Mouse (Mus musculus) adrenal gland, postnatal 14 days (tissue): ENCODE measurements at regions not wholly inside any gene's neighbourhood (a gene's known extent, or its start where the extent isn't known, plus 50 kb on each side); places are given as distances from the start of the nearest gene placed in this dataset.

Experiments
- DNase-seq: peaks from one replicate; pipeline ENCODE4 v3.0.0; 2021; ENCODE audit warnings: mixed read lengths

- no peak for DNase-seq
Measured at GRCm38 (mm10) chr11:56442381-56442780, 401.6 kb upstream of the Nmur2 start.

- no peak for DNase-seq
Measured at GRCm38 (mm10) chr11:56441071-56441470, 400.3 kb upstream of the Nmur2 start.

GRCm38 (mm10) chr11:56431089-56431488, 390.3 kb upstream of the Nmur2 start:
- DNase-seq: no peak

GRCm38 (mm10) chr11:56384761-56385160, 344.0 kb upstream of the Nmur2 start:
- DNase-seq: no peak

- no peak for DNase-seq
Measured at GRCm38 (mm10) chr11:56377535-56377934, 336.7 kb upstream of the Nmur2 start.

- peak; percentile 61 for DNase-seq
Measured at GRCm38 (mm10) chr11:56374329-56374728, 333.5 kb upstream of the Nmur2 start.

- DNase-seq: no peak
Measured at GRCm38 (mm10) chr11:56373624-56374023, 332.8 kb upstream of the Nmur2 start.

- no peak for DNase-seq
Measured at GRCm38 (mm10) chr11:56357690-56358089, 316.9 kb upstream of the Nmur2 start.

GRCm38 (mm10) chr11:56351798-56352366, 311.1 kb upstream of the Nmur2 start:
- DNase-seq: no peak

- DNase-seq: no peak
Measured at GRCm38 (mm10) chr11:56351231-56351630, 310.4 kb upstream of the Nmur2 start.

GRCm38 (mm10) chr11:56349766-56350165, 309.0 kb upstream of the Nmur2 start:
- no peak for DNase-seq

- DNase-seq: no peak
Measured at GRCm38 (mm10) chr11:56348408-56348807, 307.6 kb upstream of the Nmur2 start.

- no peak for DNase-seq
Measured at GRCm38 (mm10) chr11:56343083-56343482, 302.3 kb upstream of the Nmur2 start.

- no peak for DNase-seq
Measured at GRCm38 (mm10) chr11:56341731-56342130, 300.9 kb upstream of the Nmur2 start.

GRCm38 (mm10) chr11:56341040-56341439, 300.2 kb upstream of the Nmur2 start:
- no peak for DNase-seq

GRCm38 (mm10) chr11:56338511-56338910, 297.7 kb upstream of the Nmur2 start:
- no peak for DNase-seq

GRCm38 (mm10) chr11:56335937-56336336, 295.1 kb upstream of the Nmur2 start:
- no peak for DNase-seq

- DNase-seq: no peak
Measured at GRCm38 (mm10) chr11:56320293-56320692, 279.5 kb upstream of the Nmur2 start.

- DNase-seq: no peak
Measured at GRCm38 (mm10) chr11:56315221-56315987, 274.6 kb upstream of the Nmur2 start.

- no peak for DNase-seq
Measured at GRCm38 (mm10) chr11:56309549-56309948, 268.7 kb upstream of the Nmur2 start.

GRCm38 (mm10) chr11:56308383-56309105, 267.7 kb upstream of the Nmur2 start:
- no peak for DNase-seq

GRCm38 (mm10) chr11:56307051-56307450, 266.2 kb upstream of the Nmur2 start:
- DNase-seq: no peak
